Mouse (Mus musculus) liver, embryonic 16.5 days (tissue): Measurements from ENCODE around the gene Nlgn2. TPM values are rescaled to one million over a fixed set of nuclear protein-coding genes. Genes with fewer than 3 reads are reported as not detected.
A peak's percentile ranks its signal among the peaks of the same experiment; 100 is the strongest.

Experiments used
- ATAC-seq: fragments of 200-750 bp; cut with Nextera tagmentation; 2 replicates; pipeline ENCODE4 v1.8.0; 2017; ENCODE audit warnings: low read depth, mild to moderate bottlenecking, moderate number of reproducible peaks, moderate library complexity
- H3K27ac ChIP-seq: fragments of 300-500 bp; sonication (generic); 2 replicates; pipeline ENCODE4 v1.5.1; 2014; ENCODE audit warnings: mild to moderate bottlenecking, low read length
- H3K27me3 ChIP-seq: fragments of 300-500 bp; sonication (generic); 2 replicates; pipeline ENCODE4 v1.6.1; 2014; ENCODE audit warnings: low read depth, low read length, mixed read lengths; ENCODE audit not compliant: control insufficient read depth, insufficient read depth
- H3K36me3 ChIP-seq: fragments of 300-500 bp; sonication (generic); 2 replicates; pipeline ENCODE4 v1.6.1; 2014; ENCODE audit warnings: mild to moderate bottlenecking; ENCODE audit not compliant: control insufficient read depth, insufficient read depth
- H3K4me1 ChIP-seq: fragments of 300-500 bp; sonication (generic); 2 replicates; pipeline ENCODE4 v1.6.1; 2014; ENCODE audit warnings: low read depth, low read length, mixed read lengths; ENCODE audit not compliant: control insufficient read depth
- H3K4me2 ChIP-seq: fragments of 300-500 bp; sonication (generic); 2 replicates; pipeline ENCODE4 v1.6.1; 2014; ENCODE audit warnings: low read depth, low read length, mixed read lengths
- H3K4me3 ChIP-seq: fragments of 300-500 bp; sonication (generic); 2 replicates; pipeline ENCODE4 v1.5.1; 2014; ENCODE audit warnings: low read depth, mild to moderate bottlenecking, low read length
- H3K9ac ChIP-seq: fragments of 300-500 bp; sonication (generic); 2 replicates; pipeline ENCODE4 v1.6.1; 2014; ENCODE audit warnings: low read depth, low read length
- H3K9me3 ChIP-seq: fragments of 300-500 bp; sonication (generic); replicated peaks from 2 replicates; pipeline ENCODE4 v1.6.1; 2016; ENCODE audit warnings: low read length; ENCODE audit not compliant: control insufficient read depth
- WGBS: fragments of 180-500 bp; shearing (Covaris S2); extraction: QIAGEN DNeasy Blood & Tissue Kit; methylation state at CpG from one replicate; pipeline ENCODE4 v1.1.7; 2014; ENCODE audit not compliant: insufficient replicate concordance; 5-methylcytosine and 5-hydroxymethylcytosine counted together
- polyA plus RNA-seq: library from polyadenylated mRNA; unstranded; fragments of >200 nt; fragmentation: Nextera tagmentation; extraction: Ambion mirVana; gene quantifications from 2 replicates; pipeline ENCODE4 v1.2.1, GENCODE M21; 2015

The Nlgn2 gene
- polyA plus RNA-seq, 1 experiment from 2014 or later = 0.66 TPM

- no peak for ATAC-seq
These were observed 33.0 kb downstream of the Nlgn2 start for GRCm38 (mm10) chr11:69804652-69804940.

DNA sequence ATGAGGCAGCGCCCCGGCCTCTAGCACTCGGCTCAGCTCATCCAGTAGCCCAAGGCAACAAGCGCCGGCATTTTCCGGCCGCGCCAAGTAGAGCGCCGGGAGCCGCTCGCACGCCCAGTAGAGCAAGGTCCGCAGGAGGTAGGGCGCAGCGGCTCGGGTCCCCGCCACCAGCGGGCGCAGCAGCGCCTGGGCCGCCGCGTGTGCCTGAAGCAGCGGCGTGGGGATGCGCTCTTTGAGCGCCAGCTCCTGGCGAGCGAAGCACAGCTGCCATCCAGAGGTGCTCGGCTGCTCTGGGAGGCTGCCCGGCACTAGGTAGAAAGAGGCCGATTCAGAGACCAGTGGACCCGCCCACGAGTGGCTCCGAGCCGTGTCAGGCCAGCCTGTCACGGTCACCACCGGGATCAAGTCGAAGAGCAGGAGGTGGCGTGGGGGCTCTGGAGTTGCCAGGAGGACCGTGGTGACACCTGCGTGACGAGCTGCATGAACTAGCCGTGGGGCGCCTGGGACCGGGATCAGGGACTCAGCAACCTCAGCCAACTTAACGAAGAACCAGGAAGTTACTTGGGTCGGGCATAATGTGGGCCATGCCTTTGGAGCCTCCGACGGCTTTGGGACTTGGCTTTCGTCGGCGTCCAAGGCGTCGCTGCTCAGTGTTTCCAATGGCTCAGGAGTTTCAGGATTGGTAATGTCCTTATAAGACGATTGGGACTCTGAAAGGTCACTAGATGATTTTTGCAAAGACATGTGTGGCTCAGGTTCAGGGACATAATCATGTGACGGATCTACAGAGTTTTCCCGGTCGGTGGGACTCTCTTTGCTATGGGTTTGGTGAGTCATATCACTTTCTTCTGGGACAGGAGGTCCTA, 33.6 kb downstream of the Nlgn2 start:
- H3K4me1 ChIP-seq = peaks cover 37% of the 10 kb centered on the region
- H3K27ac ChIP-seq = peak overlapping the region; percentile 29; the same call in 1 of the 2 replicates
- peak; percentile 72 for ATAC-seq
- peak overlapping the region; percentile 41 for H3K9ac ChIP-seq
- peaks cover 77% of the 10 kb centered on the region for H3K27me3 ChIP-seq
- peak overlapping the region; percentile 57 for H3K4me3 ChIP-seq
- H3K4me2 ChIP-seq = peak overlapping the region; percentile 78
- H3K9me3 ChIP-seq = no peaks in the 10 kb centered on the region
- 3% methylated on average over 60 of the region's 60 CpGs for WGBS
- no peaks in the 10 kb centered on the region for H3K36me3 ChIP-seq

More at GRCm38 (mm10) chr11:69804652-69804940, 33.0 kb downstream of the Nlgn2 start:
- H3K36me3 ChIP-seq = no peaks in the 10 kb centered on the region
- no peaks in the 10 kb centered on the region for H3K9me3 ChIP-seq
- no peak overlapping the region for H3K27ac ChIP-seq
- peak overlapping the region; percentile 78; the same call in 1 of the 2 replicates for H3K4me2 ChIP-seq
- WGBS = 23% methylated on average over 12 of the region's 12 CpGs
- H3K4me1 ChIP-seq = peaks cover 37% of the 10 kb centered on the region
- H3K9ac ChIP-seq = no peak overlapping the region
- H3K4me3 ChIP-seq = no peak overlapping the region
- peaks cover 71% of the 10 kb centered on the region for H3K27me3 ChIP-seq

DNA sequence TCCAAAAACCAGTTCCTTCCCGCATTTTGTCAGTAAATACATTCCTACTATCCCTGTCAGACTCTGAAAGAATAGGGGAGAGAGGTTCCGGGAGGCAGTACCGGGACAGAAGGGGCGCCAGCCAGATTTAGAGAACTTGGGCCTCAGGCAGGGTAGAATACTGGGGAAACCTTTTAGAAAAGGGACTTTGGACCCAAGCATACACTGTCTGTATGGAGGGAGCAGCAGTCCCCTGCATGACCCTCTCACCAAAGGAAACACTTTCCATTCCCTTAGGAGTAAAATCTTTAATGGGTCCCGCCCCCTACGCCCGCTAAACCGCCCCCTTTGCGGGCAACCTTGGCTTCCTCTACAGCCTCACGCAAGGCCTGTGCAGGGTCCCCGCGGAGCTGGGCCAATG, 34.3 kb downstream of the Nlgn2 start:
- peak overlapping the region; percentile 29; the same call in 1 of the 2 replicates for H3K27ac ChIP-seq
- H3K36me3 ChIP-seq = no peaks in the 10 kb centered on the region
- 2% methylated on average over 12 of the region's 12 CpGs for WGBS
- ATAC-seq = peak; percentile 34
- peaks cover 83% of the 10 kb centered on the region for H3K27me3 ChIP-seq
- H3K4me2 ChIP-seq = peak overlapping the region; percentile 78
- H3K4me3 ChIP-seq = peak overlapping the region; percentile 57
- H3K4me1 ChIP-seq = peaks cover 37% of the 10 kb centered on the region
- peak overlapping the region; percentile 41 for H3K9ac ChIP-seq
- H3K9me3 ChIP-seq = no peaks in the 10 kb centered on the region

DNA sequence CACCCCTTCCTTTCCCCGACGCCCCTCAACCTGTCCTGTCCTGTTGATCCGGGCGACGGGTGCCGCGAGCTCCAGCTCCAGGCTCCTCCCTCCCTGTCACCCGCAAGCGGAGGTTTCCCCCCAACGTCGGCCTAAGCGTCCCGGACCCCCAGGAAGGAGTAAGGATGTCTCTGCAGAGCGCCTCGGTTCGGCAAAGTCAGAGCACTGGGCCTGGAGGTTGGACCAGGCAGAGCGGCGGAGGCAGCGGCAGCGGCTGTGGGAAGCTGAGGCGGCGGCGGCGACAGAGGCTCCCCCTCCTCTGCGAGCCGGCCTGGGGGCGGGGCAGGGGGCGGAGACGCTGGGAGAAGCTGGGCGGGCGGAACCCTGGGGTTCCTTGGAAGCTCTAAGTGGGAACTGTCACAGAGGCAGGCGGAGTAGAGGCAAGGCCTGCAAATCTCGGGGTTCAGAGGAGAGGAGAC, 34.9 kb downstream of the Nlgn2 start:
- Histone ChIP-seq H3K4me1 (peaks cover 37% of the 10 kb centered on the region), H3K27ac (no peak overlapping the region), H3K4me3 (peak overlapping the region; percentile 57), H3K9ac (peak overlapping the region; percentile 36; the same call in 1 of the 2 replicates), H3K27me3 (peaks cover 89% of the 10 kb centered on the region), H3K9me3 (no peaks in the 10 kb centered on the region), H3K36me3 (no peaks in the 10 kb centered on the region), H3K4me2 (peak overlapping the region; percentile 78)
- WGBS = under 1% methylated on average over 32 of the region's 33 CpGs
- ATAC-seq = peak; percentile 43; the same call in 1 of the 2 replicates

DNA sequence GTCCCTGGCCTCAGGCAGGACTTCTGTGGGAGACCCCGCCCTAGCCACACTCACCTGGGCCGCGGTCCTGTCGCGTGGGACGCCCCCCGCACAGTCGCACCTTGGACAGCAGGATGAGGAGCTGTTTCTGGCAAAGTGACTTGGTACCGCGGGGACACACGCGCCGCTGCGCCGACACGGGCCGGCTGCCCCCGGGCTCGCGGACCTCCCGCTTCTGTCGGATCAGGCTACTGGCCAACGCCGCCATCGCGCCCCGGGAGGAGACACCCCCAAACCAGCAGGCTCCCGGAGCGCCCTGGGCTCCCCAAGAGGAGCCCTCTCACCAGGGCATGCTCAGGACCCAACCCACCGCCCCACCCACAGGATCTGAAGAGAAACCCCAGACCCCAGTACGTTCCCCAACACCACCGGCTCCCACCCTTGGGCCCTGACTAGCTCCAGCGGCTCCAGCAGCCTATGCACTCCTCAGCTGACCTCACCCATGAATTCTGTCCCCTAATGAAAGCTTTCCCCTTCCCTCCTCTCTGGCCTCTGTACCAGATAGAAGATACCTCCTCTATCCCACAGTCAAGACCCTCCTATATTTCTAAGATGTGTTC, 36.1 kb downstream of the Nlgn2 start, which contains the start of gene Fgf11:
Gene Fgf11 (minus strand): TSS at position 479 of the 599 bp plus-strand sequence.
- no peak within 1 kb of the TSS for H3K27ac ChIP-seq
- H3K9ac ChIP-seq = peak within 1 kb of the TSS; percentile 36; the same call in 1 of the 2 replicates
- no peak for ATAC-seq
- peak within 1 kb of the TSS; percentile 78 for H3K4me2 ChIP-seq
- WGBS = 3% methylated on average over 33 of the region's 33 CpGs
- H3K27me3 ChIP-seq = peaks cover 96% of the 10 kb centered on the region
- no peaks in the 10 kb centered on the region for H3K36me3 ChIP-seq
- peak within 1 kb of the TSS; percentile 57 for H3K4me3 ChIP-seq
- H3K9me3 ChIP-seq = no peaks in the 10 kb centered on the region
- H3K4me1 ChIP-seq = peaks cover 37% of the 10 kb centered on the region

- Histone ChIP-seq H3K9me3 (no peaks in the 10 kb centered on the region), H3K36me3 (no peaks in the 10 kb centered on the region), H3K9ac (no peak overlapping the region), H3K4me3 (peak overlapping the region; percentile 41), H3K27ac (no peak overlapping the region), H3K27me3 (peaks cover 96% of the 10 kb centered on the region), H3K4me2 (peak overlapping the region; percentile 51), H3K4me1 (peaks cover 41% of the 10 kb centered on the region)
- ATAC-seq = no peak
- WGBS = under 1% methylated on average over 36 of the region's 36 CpGs
These were observed 37.0 kb downstream of the Nlgn2 start for GRCm38 (mm10) chr11:69800392-69801197.

GRCm38 (mm10) chr11:69800138-69800391, 37.5 kb downstream of the Nlgn2 start:
- Histone ChIP-seq H3K36me3 (no peaks in the 10 kb centered on the region), H3K4me1 (peaks cover 42% of the 10 kb centered on the region), H3K9me3 (no peaks in the 10 kb centered on the region), H3K27me3 (peaks cover 90% of the 10 kb centered on the region), H3K4me3 (no peak overlapping the region), H3K4me2 (no peak overlapping the region), H3K9ac (no peak overlapping the region), H3K27ac (no peak overlapping the region)
- WGBS = 2% methylated on average over 11 of the region's 11 CpGs
- ATAC-seq = no peak

GRCm38 (mm10) chr11:69799394-69800137, 38.0 kb downstream of the Nlgn2 start:
- 28% methylated on average over 12 of the region's 12 CpGs for WGBS
- peaks cover 41% of the 10 kb centered on the region for H3K4me1 ChIP-seq

More at GRCm38 (mm10) chr11:69799394-69800137, 38.0 kb downstream of the Nlgn2 start:
- no peaks in the 10 kb centered on the region for H3K9me3 ChIP-seq
- no peaks in the 10 kb centered on the region for H3K36me3 ChIP-seq
- no peak overlapping the region for H3K27ac ChIP-seq
- peaks cover 85% of the 10 kb centered on the region for H3K27me3 ChIP-seq
- no peak overlapping the region for H3K4me2 ChIP-seq
- no peak overlapping the region for H3K9ac ChIP-seq
- no peak for ATAC-seq
- no peak overlapping the region for H3K4me3 ChIP-seq
